Mouse (Mus musculus) G1E (cell line): Measurements from ENCODE around the gene Tex14. TPM values are rescaled to one million over a fixed set of nuclear protein-coding genes. Genes with fewer than 3 reads are reported as not detected.
"Not testable (repeated sequence)": the region's sequence is repeated elsewhere in the genome, so short reads cannot be mapped to it uniquely, and the experiment has no call there.

Source experiments
- ATAC-seq: 2 replicates; pipeline ENCODE4 v1.8.0; 2016; ENCODE audit warnings: mild to moderate bottlenecking; ENCODE audit not compliant: insufficient number of reproducible peaks, poor library complexity, low FRiP score, severe bottlenecking; ENCODE audit errors: extremely low read depth
- DNase-seq: peaks from one replicate; pipeline ENCODE4 v3.0.0; 2012; ENCODE audit warnings: low spot score
- H3K27me3 ChIP-seq: 2 replicates; pipeline ENCODE4 v1.6.1; 2012; ENCODE audit warnings: mild to moderate bottlenecking, low read length, inconsistent platforms; ENCODE audit not compliant: insufficient read depth
- H3K36me3 ChIP-seq: replicated peaks from 2 replicates; pipeline ENCODE3; 2012; ENCODE audit warnings: mild to moderate bottlenecking, inconsistent platforms
- H3K4me1 ChIP-seq: 2 replicates; pipeline ENCODE4 v1.6.1; 2012; ENCODE audit warnings: low read depth, low read length, inconsistent platforms, mixed read lengths; ENCODE audit not compliant: insufficient read depth
- H3K4me3 ChIP-seq: 2 replicates; pipeline ENCODE4 v1.5.1; 2012; ENCODE audit warnings: low read depth, mild to moderate bottlenecking, inconsistent platforms, low read length, moderate library complexity, mixed read lengths
- H3K9me3 ChIP-seq: replicated peaks from 2 replicates; pipeline ENCODE4 v1.6.1; 2012; ENCODE audit warnings: inconsistent platforms
- CTCF ChIP-seq: IDR thresholded peaks from 2 replicates; pipeline ENCODE4 v1.5.1; 2012; ENCODE audit warnings: low read depth, low read length, inconsistent platforms, mixed read lengths
- GATA1 ChIP-seq: IDR thresholded peaks from 2 replicates; pipeline ENCODE4 v1.6.1; 2012; ENCODE audit warnings: borderline replicate concordance, low read length, inconsistent platforms, mixed read lengths
- GATA2 ChIP-seq: IDR thresholded peaks from 2 replicates; pipeline ENCODE4 v1.6.1; 2012; ENCODE audit warnings: low read depth, low read length, inconsistent platforms, borderline replicate concordance
- POLR2AphosphoS5 ChIP-seq: IDR thresholded peaks from 2 replicates; pipeline ENCODE4 v1.6.1; 2012; ENCODE audit warnings: low read depth, low read length, inconsistent platforms; ENCODE audit not compliant: insufficient replicate concordance
- TAL1 ChIP-seq: conservative IDR thresholded peaks from 2 replicates; pipeline ENCODE4 v1.6.1; 2012; ENCODE audit warnings: low read depth, low read length, inconsistent platforms, mixed read lengths
- polyA plus RNA-seq: library from polyadenylated mRNA; stranded (reverse); fragments of >175 nt; gene quantifications from 2 replicates; pipeline ENCODE4 v1.2.3, GENCODE M21; 2012
- total RNA-seq, 2 experiments: library from RNA; stranded (forward) in 1 of 2; stranded (reverse) in 1 of 2; fragments of 200-1000 nt in 1 of 2; fragments of >200 nt in 1 of 2; fragmentation: Nextera tagmentation in 1 of 2; gene quantifications; 2 replicates each; pipeline ENCODE4 v1.2.3; 2014 to 2017

Gene Tex14
- total and polyA plus RNA-seq, 3 experiments, result 0.16 TPM; not detected in 2

GRCm38 (mm10) chr11:87430374-87430773, 25.5 kb downstream of the Tex14 start:
- Histone ChIP-seq H3K27me3 (no peaks in the 10 kb centered on the region), H3K4me1 (peaks cover 21% of the 10 kb centered on the region), H3K36me3 (no peaks in the 10 kb centered on the region), H3K4me3 (no peak overlapping the region), H3K9me3 (no peaks in the 10 kb centered on the region)
- no peak for TF ChIP-seq GATA1
- TF ChIP-seq TAL1, result no peak
- no peak for TF ChIP-seq POLR2AphosphoS5
- TF ChIP-seq CTCF, result no peak
- no peak for TF ChIP-seq GATA2
- ATAC-seq, result no peak
- DNase-seq, result no peak

- H3K4me1 ChIP-seq, result peaks cover 24% of the 10 kb centered on the region
- ATAC-seq, H3K36me3 ChIP-seq, H3K4me3 ChIP-seq, DNase-seq, H3K27me3 ChIP-seq, H3K9me3 ChIP-seq: not testable (repeated sequence)
These were observed 26.9 kb downstream of the Tex14 start for GRCm38 (mm10) chr11:87431813-87432212.

- H3K4me3 ChIP-seq, result no peak overlapping the region
- TF ChIP-seq TAL1 (no peak), GATA2 (no peak), POLR2AphosphoS5 (no peak), GATA1 (no peak), CTCF (no peak)
- ATAC-seq (no peak), DNase-seq (no peak)
- no peaks in the 10 kb centered on the region for H3K36me3 ChIP-seq
- H3K4me1 ChIP-seq, result peaks cover 26% of the 10 kb centered on the region
- no peaks in the 10 kb centered on the region for H3K27me3 ChIP-seq
- H3K9me3 ChIP-seq, result no peaks in the 10 kb centered on the region
These were observed 27.6 kb downstream of the Tex14 start for GRCm38 (mm10) chr11:87432447-87432846.

- TF ChIP-seq POLR2AphosphoS5, result no peak
- TF ChIP-seq CTCF, result no peak
- TF ChIP-seq GATA1, result no peak
- no peak for TF ChIP-seq TAL1
- no peak for TF ChIP-seq GATA2
- Histone ChIP-seq H3K4me3 (no peak overlapping the region), H3K9me3 (no peaks in the 10 kb centered on the region), H3K27me3 (no peaks in the 10 kb centered on the region), H3K36me3 (no peaks in the 10 kb centered on the region), H3K4me1 (peaks cover 27% of the 10 kb centered on the region)
- DNase-seq, result no peak
- no peak for ATAC-seq
These were observed 28.2 kb downstream of the Tex14 start for GRCm38 (mm10) chr11:87432933-87433669.

- not testable (repeated sequence) for H3K4me3 ChIP-seq, H3K27me3 ChIP-seq, DNase-seq, H3K36me3 ChIP-seq, ATAC-seq, H3K9me3 ChIP-seq
- H3K4me1 ChIP-seq, result peaks cover 29% of the 10 kb centered on the region
These were observed 30.2 kb downstream of the Tex14 start for GRCm38 (mm10) chr11:87435107-87435506.

GRCm38 (mm10) chr11:87436326-87437232, 31.7 kb downstream of the Tex14 start:
- Histone ChIP-seq H3K9me3 (no peaks in the 10 kb centered on the region), H3K4me3 (no peak overlapping the region; the same call in 1 of the 2 replicates), H3K27me3 (peaks cover 9% of the 10 kb centered on the region), H3K36me3 (no peaks in the 10 kb centered on the region), H3K4me1 (peaks cover 30% of the 10 kb centered on the region)
- no peak for DNase-seq
- ATAC-seq, result no peak
- TF ChIP-seq POLR2AphosphoS5, result no peak
